19 mouse cellular contexts compared by ENCODE assay signal in genomic region chr12:5223595-5223994, GRCm38 (mm10).
A peak's percentile ranks its signal among the peaks of the same experiment; 100 is the strongest.
DNase-seq lines count a peak whose midpoint lies in the region; ATAC-seq lines count a peak whose summit lies in the region.
"Had no signal": no experiment of that assay in that cellular context is flagged by ENCODE, and none has a peak within 500 bp of the region (broad histone marks: within the 10 kb centered on the region; RNA-seq: fewer than 3 reads in every experiment).

No protein-coding gene starts in this region.

- peak; percentile 28 for DNase-seq in cerebellum, adult 11 months
- DNase-seq in left cerebral cortex, postnatal 4 days, result peak; percentile 77
- no peak for DNase-seq in left cerebral cortex, adult 8-10 months (ENCODE audit: low spot score in 2 of 2)
- DNase-seq in cerebellum, postnatal 10 days, result peak; percentile 82 to 88
- no peak for DNase-seq in layer of hippocampus, adult 11-12 months (ENCODE audit: low spot score)
- no peak for DNase-seq in adipocyte (ENCODE audit: low spot score)
- DNase-seq: adrenal gland, adult 2 months; adrenal gland, postnatal 25 days; B cell, adult 2 months; embryo, embryonic 11 days; gastrocnemius, adult 2 months; gastrocnemius, postnatal 25 days; heart, adult 18-20 months; kidney, adult 9 months had no signal

- intact Hi-C loops in left cerebral cortex, postnatal 4 days (cut with DNase I), result no loop called here

- ATAC-seq in cerebellum, adult (ENCODE audit: insufficient number of reproducible peaks, low FRiP score, low TSS enrichment), result no peak
- peak; percentile 34 for ATAC-seq in granulocyte monocyte progenitor cell, adult 5-6 weeks (replicated peaks; ENCODE audit: poor library complexity, severe bottlenecking)
- ATAC-seq: forebrain, embryonic 14.5 days; inflammation-experienced regulatory T-cells, adult 6 months; intestine, postnatal 0 days had no signal

Comparison
In these comparisons a context has a peak if more than half of its experiments do, and no peak if none do; other contexts are left out.
1. DNase-seq: peak in cerebellum, adult 11 months (single experiment), left cerebral cortex, postnatal 4 days (single experiment) and cerebellum, postnatal 10 days (2 of 2); none in left cerebral cortex, adult 8-10 months (0 of 2), layer of hippocampus, adult 11-12 months (single experiment) and adipocyte (single experiment).